Mouse (Mus musculus): ENCODE data around the gene Nlgn3. TPM values are rescaled to one million over a fixed set of nuclear protein-coding genes. Genes with fewer than 3 reads are reported as not detected.

The Nlgn3 gene
- polyA plus RNA-seq, 1 experiment from 2014 or later: 0.09 TPM

- no peak for DNase-seq (ENCODE audit: low spot score)
Measured at GRCm38 (mm10) chrX:101372946-101373345, 74.0 kb downstream of the Nlgn3 start.

Other genes with a start within 250 kb of the Nlgn3 start
- 0.10 and 2.3 TPM in 2 replicates for gene Tex11, start 239.5 kb upstream of the Nlgn3 start, polyA plus RNA-seq (2015; fragmentation: Nextera tagmentation; extraction: Ambion mirVana)
- gene Slc7a3, start 213.1 kb upstream of the Nlgn3 start, polyA plus RNA-seq (2015; fragmentation: Nextera tagmentation; extraction: Ambion mirVana): 0.55 and 0.84 TPM in 2 replicates
- 38.6 and 40.4 TPM in 2 replicates for gene Snx12, start 76.6 kb upstream of the Nlgn3 start, polyA plus RNA-seq (2015; fragmentation: Nextera tagmentation; extraction: Ambion mirVana)
- 2.9 and 4.2 TPM in 2 replicates for gene Foxo4, start 44.6 kb upstream of the Nlgn3 start, polyA plus RNA-seq (2015; fragmentation: Nextera tagmentation; extraction: Ambion mirVana)
- 0.64 and 1.1 TPM in 2 replicates for gene Gm614, start 35.2 kb upstream of the Nlgn3 start, polyA plus RNA-seq (2015; fragmentation: Nextera tagmentation; extraction: Ambion mirVana)
- gene Il2rg, start 30.9 kb upstream of the Nlgn3 start, polyA plus RNA-seq (2015; fragmentation: Nextera tagmentation; extraction: Ambion mirVana): 334 and 367 TPM in 2 replicates
- not detected in 2 replicates for gene Gm20489, start 30.1 kb upstream of the Nlgn3 start, polyA plus RNA-seq (2015; fragmentation: Nextera tagmentation; extraction: Ambion mirVana)
- 25.8 and 33.0 TPM in 2 replicates for gene Med12, start 25.1 kb upstream of the Nlgn3 start, polyA plus RNA-seq (2015; fragmentation: Nextera tagmentation; extraction: Ambion mirVana)
- 0.09 TPM in 1 of 2 replicates, not detected in the other for gene Gjb1, start 77.2 kb downstream of the Nlgn3 start, polyA plus RNA-seq (2015; fragmentation: Nextera tagmentation; extraction: Ambion mirVana)
- 23.9 and 26.8 TPM in 2 replicates for gene Zmym3, start 121.7 kb downstream of the Nlgn3 start, polyA plus RNA-seq (2015; fragmentation: Nextera tagmentation; extraction: Ambion mirVana)
- 313 and 367 TPM in 2 replicates for gene Nono, start 130.2 kb downstream of the Nlgn3 start, polyA plus RNA-seq (2015; fragmentation: Nextera tagmentation; extraction: Ambion mirVana)
- gene Itgb1bp2, start 149.9 kb downstream of the Nlgn3 start, polyA plus RNA-seq (2015; fragmentation: Nextera tagmentation; extraction: Ambion mirVana): 1.1 and 1.2 TPM in 2 replicates
- 7.2 and 8.8 TPM in 2 replicates for gene Taf1, start 233.6 kb downstream of the Nlgn3 start, polyA plus RNA-seq (2015; fragmentation: Nextera tagmentation; extraction: Ambion mirVana)

All from thymus, postnatal 0 days (tissue).